Mouse (Mus musculus): ENCODE data around the gene Babam2.

The Babam2 gene

DNA sequence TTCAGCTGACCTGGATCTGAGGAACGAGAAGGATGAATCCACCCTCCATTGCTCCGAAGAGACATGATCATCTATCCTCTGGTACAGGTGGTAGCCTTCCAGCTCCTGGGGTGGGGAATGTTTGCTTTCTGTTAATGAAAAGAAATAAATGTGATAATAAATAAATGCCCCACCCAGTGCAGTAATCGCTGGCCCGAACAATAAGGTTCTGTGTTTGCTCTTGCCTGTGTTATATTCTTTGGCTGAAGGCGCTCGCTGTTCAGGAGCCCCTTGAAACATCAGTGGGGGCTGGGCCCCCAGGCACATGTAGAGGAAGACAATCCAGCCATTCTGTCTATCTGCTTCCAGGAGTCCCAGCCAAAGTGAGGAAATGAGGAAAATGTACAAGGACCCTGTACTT is 427.5 kb downstream of the Babam2 start:
- DNase-seq (ENCODE audit: low spot score in 2 of 2) = no peak

DNA sequence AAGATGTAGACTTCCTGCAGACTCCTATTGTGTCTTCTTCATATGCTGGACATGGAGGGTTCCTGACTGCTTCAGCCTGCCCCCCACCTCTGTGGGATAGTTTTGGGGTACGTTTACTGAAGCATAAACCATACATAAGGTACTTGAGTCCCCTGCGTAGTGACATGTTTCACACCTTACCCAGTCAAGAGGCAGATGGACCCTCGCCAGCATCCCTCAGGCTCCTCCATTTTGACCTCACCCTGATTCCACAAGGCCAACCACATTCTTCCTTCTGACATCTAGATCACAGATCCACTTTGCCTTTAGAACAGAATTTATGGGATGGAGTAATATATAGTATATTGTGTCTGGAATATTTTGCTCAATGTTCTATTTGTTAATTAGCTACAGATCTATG is 429.7 kb downstream of the Babam2 start:
- no peak for DNase-seq (ENCODE audit: low spot score in 2 of 2)

DNA sequence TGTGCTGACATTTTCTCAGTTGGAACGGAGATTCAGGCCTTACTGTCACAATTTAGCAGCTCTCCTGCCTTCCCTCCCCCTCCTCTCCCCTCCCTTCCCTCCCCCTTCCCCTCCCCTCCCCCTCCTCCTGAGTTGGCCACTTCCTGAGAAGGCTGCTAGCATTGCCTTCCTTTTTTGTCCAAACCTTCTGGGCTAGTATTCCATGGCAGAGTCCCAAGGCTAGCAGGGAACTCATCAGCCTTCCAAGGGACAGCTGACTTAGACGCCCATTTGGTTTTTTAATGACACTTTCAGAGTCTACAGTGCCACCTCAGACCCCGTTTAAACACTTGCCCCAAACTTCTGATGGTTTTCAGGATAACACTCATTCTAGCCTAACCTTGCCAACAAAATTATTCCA is 430.4 kb downstream of the Babam2 start:
- no peak for DNase-seq (ENCODE audit: low spot score in 2 of 2)

DNA sequence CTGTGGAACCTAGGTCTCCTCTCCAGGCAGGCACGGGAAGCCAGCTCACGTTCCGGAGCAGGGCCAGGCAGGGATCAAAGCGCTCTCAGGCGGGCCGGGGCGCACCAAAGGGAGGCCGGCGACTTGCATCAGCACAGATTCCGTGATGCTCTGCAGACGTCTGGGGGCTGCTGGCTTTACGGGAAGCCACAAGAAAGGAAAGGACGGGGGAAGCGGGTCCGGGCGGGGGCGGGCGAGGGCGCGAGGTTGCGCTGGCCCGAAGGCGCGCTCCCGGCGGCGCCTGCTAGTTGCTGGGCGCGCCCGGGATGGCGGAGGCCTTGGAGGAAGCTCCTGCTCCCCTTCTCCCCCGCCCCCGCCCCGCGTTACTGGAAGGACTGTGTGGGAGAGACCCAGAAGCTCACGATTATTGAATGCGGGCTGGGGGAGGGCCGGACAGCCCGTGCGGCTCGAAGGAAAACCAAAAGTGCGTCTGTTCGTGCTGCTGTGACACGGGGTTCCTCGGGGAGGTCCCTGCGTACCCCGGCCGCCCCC is 435.6 kb downstream of the Babam2 start:
- peak; percentile 14 to 28 for DNase-seq (ENCODE audit: low spot score in 2 of 2)

DNA sequence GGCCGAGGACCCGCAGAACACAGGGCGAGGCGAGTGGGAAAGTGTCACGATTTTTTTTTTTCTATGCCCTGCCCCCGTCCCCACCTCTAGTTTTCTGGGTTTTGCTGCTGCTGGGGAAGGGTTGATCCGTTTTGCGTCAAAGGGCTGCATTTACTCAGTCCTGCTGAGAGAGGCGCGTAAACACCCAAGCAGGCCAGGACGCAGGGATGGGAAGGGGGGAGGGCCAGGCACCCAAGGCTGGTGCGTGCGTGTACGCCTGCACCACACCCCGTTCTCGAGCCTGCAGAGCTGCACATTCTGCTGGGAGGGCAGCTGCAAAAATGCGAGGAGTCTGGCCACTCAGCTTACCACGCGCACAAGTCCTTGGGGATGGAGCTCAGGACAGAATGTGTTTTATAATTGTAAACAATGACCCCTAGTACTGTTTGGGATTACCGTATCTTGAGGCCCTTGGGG is 436.1 kb downstream of the Babam2 start:
- DNase-seq (ENCODE audit: low spot score in 2 of 2) = peak; percentile 25 to 48

DNA sequence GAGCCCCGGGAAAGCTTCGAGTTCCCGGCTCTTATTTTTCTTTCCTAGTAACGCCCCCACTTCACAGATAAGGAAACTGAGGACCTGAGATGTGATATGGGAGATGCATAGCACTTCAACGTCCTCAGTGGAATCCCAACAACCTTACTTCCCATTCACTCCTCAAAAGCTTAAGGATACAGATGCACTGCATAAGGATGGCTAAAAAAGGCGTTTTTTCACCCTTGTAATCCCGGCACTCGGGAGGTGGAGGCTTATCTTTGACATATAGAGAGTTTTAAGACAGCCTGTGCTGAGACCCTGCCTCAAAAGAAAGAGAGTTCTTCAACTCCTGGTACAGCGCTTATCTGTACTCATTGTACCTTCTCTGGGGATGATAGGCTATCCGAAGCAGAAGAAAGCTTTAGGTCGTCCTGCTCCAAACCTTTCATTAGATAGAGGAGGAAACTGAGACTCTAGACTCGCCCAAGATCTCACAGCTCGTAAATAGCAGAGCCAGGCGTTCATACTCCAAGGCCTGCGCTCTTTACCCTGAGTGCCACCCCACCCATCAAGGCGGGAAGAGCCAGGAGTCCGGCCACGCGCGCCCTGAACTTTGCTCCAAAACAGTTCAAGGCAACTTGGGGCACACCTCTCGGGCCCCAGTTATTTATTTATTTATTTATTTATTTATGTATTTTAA is 436.7 kb downstream of the Babam2 start:
- DNase-seq (ENCODE audit: low spot score in 2 of 2) = peak in 1 of 2 experiments; percentile 12
